Mouse (Mus musculus) MEL-GATA-1-ER (cell line): ENCODE measurements around the gene Arl14.
"Not testable (repeated sequence)": the region's sequence is repeated elsewhere in the genome, so short reads cannot be mapped to it uniquely, and the experiment has no call there.

ENCODE experiments used
- DNase-seq: peaks from one replicate; pipeline ENCODE4 v3.0.0-alpha.2; 2012; ENCODE audit warnings: low read depth; ENCODE audit errors: extremely low read depth

Gene Arl14

GRCm38 (mm10) chr3:69212246-69212645 lies 10.0 kb upstream of the Arl14 start:
- DNase-seq, result no peak

GRCm38 (mm10) chr3:69213465-69213864 lies 8.8 kb upstream of the Arl14 start:
- no peak for DNase-seq

- DNase-seq, result no peak
Observed at GRCm38 (mm10) chr3:69214566-69214965, 7.7 kb upstream of the Arl14 start.

- no peak for DNase-seq
Observed at GRCm38 (mm10) chr3:69222502-69222900, 282 bp downstream of the Arl14 start.

- no peak for DNase-seq
Observed at GRCm38 (mm10) chr3:69222987-69223386, 768 bp downstream of the Arl14 start.

- DNase-seq, result no peak
Observed at GRCm38 (mm10) chr3:69223666-69224065, 1.4 kb downstream of the Arl14 start.

- no peak for DNase-seq
Observed at GRCm38 (mm10) chr3:69225019-69225418, 2.8 kb downstream of the Arl14 start.

- no peak for DNase-seq
Observed at GRCm38 (mm10) chr3:69226496-69226895, 4.3 kb downstream of the Arl14 start.

- DNase-seq, result no peak
Observed at GRCm38 (mm10) chr3:69228002-69228401, 5.8 kb downstream of the Arl14 start.

GRCm38 (mm10) chr3:69231522-69232138 lies 9.4 kb downstream of the Arl14 start:
- DNase-seq, result no peak

GRCm38 (mm10) chr3:69233552-69234189 lies 11.5 kb downstream of the Arl14 start:
- not testable (repeated sequence) for DNase-seq

GRCm38 (mm10) chr3:69234525-69234924 lies 12.3 kb downstream of the Arl14 start:
- DNase-seq, result no peak

GRCm38 (mm10) chr3:69235806-69236205 lies 13.6 kb downstream of the Arl14 start:
- no peak for DNase-seq

- DNase-seq, result no peak
Observed at GRCm38 (mm10) chr3:69236491-69236890, 14.3 kb downstream of the Arl14 start.

- DNase-seq, result peak; percentile 41
Observed at GRCm38 (mm10) chr3:69238141-69238851, 16.1 kb downstream of the Arl14 start.

- no peak for DNase-seq
Observed at GRCm38 (mm10) chr3:69239246-69239645, 17.0 kb downstream of the Arl14 start.

- no peak for DNase-seq
Observed at GRCm38 (mm10) chr3:69241020-69241419, 18.8 kb downstream of the Arl14 start.

- DNase-seq, result no peak
Observed at GRCm38 (mm10) chr3:69253096-69253866, 31.1 kb downstream of the Arl14 start.

GRCm38 (mm10) chr3:69254676-69255075 lies 32.5 kb downstream of the Arl14 start:
- no peak for DNase-seq

GRCm38 (mm10) chr3:69257049-69257699 lies 35.0 kb downstream of the Arl14 start:
- DNase-seq, result peak; percentile 33

- DNase-seq, result no peak
Observed at GRCm38 (mm10) chr3:69263010-69263643, 40.9 kb downstream of the Arl14 start.
